Mouse (Mus musculus) intestine, embryonic 16.5 days (tissue): ENCODE results near the gene Col1a1. TPM values are rescaled to one million over a fixed set of nuclear protein-coding genes. Genes with fewer than 3 reads are reported as not detected.
"Not testable (repeated sequence)": the region's sequence is repeated elsewhere in the genome, so short reads cannot be mapped to it uniquely, and the experiment has no call there.

Experiments used
- ATAC-seq: fragments of 200-750 bp; cut with Nextera tagmentation; 2 replicates; pipeline ENCODE4 v1.8.0; 2017; ENCODE audit warnings: moderate TSS enrichment, moderate library complexity
- H3K27ac ChIP-seq: fragments of 300-500 bp; sonication (generic); 2 replicates; pipeline ENCODE4 v1.5.1; 2014; ENCODE audit warnings: mild to moderate bottlenecking, low read length
- H3K27me3 ChIP-seq: fragments of 300-500 bp; sonication (generic); replicated peaks from 2 replicates; pipeline ENCODE4 v1.6.1; 2014; ENCODE audit warnings: low read length, control low read depth, mixed read lengths; ENCODE audit not compliant: control insufficient read depth, insufficient read depth
- H3K36me3 ChIP-seq: fragments of 300-500 bp; sonication (generic); 2 replicates; pipeline ENCODE4 v1.6.1; 2014; ENCODE audit warnings: low read length, control low read depth; ENCODE audit not compliant: control insufficient read depth, insufficient read depth
- H3K4me1 ChIP-seq: fragments of 300-500 bp; sonication (generic); 2 replicates; pipeline ENCODE4 v1.6.1; 2014; ENCODE audit warnings: low read length, control low read depth, mixed read lengths; ENCODE audit not compliant: control insufficient read depth, insufficient read depth
- H3K4me2 ChIP-seq: fragments of 300-500 bp; sonication (generic); 2 replicates; pipeline ENCODE4 v1.6.1; 2014; ENCODE audit warnings: low read depth, low read length, control low read depth
- H3K4me3 ChIP-seq: fragments of 300-500 bp; sonication (generic); 2 replicates; pipeline ENCODE4 v1.5.1; 2014; ENCODE audit warnings: mild to moderate bottlenecking, low read length
- H3K9ac ChIP-seq: fragments of 300-500 bp; sonication (generic); 2 replicates; pipeline ENCODE4 v1.6.1; 2014; ENCODE audit warnings: low read depth, low read length
- H3K9me3 ChIP-seq: fragments of 300-500 bp; sonication (generic); 2 replicates; pipeline ENCODE4 v1.6.1; 2016; ENCODE audit warnings: low read length, control low read depth; ENCODE audit not compliant: control insufficient read depth
- WGBS: fragments of 180-500 bp; shearing (Covaris S2); extraction: QIAGEN DNeasy Blood & Tissue Kit; methylation state at CpG from one replicate; pipeline ENCODE4 v1.1.7; 2014; 5-methylcytosine and 5-hydroxymethylcytosine counted together
- polyA plus RNA-seq: library from polyadenylated mRNA; unstranded; fragments of >200 nt; fragmentation: Nextera tagmentation; extraction: Ambion mirVana; gene quantifications from 2 replicates; pipeline ENCODE4 v1.2.1, GENCODE M21; 2015

The Col1a1 gene
- polyA plus RNA-seq, 1 experiment from 2014 or later: 890 TPM

DNA sequence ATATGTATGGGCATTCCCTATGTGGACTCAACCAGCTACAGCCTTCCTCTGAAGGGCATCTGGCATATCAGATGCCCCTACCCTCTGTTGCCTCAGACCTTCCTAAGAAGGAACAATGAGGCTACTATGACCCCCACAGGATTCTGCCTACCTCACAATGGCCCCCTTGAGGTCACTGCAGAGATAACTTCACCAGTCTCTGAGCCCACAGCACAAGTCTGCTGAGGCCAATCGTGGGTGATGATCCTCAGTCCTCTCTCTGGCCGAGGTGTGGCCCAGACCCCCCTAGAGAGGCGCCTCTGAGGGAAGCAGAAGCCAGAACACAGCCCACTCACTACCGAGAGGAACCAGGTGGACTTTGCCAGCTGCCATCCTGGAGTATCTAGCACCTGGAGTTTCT lies 31.4 kb downstream of the Col1a1 start, which contains the start of gene Hils1:
Gene Hils1 (plus strand): TSS at position 175 of the 400 bp plus-strand sequence.
- no peak within 1 kb of the TSS for H3K27ac ChIP-seq
- no peaks in the 10 kb centered on the region; the same call in 1 of the 2 replicates for H3K27me3 ChIP-seq
- no peak within 1 kb of the TSS for H3K4me2 ChIP-seq
- H3K9me3 ChIP-seq: no peaks in the 10 kb centered on the region
- no peak within 1 kb of the TSS for H3K9ac ChIP-seq
- peaks cover 5% of the 10 kb centered on the region; the same call in 1 of the 2 replicates for H3K4me1 ChIP-seq
- no peak for ATAC-seq
- H3K36me3 ChIP-seq: no peaks in the 10 kb centered on the region
- no peak within 1 kb of the TSS for H3K4me3 ChIP-seq
- 36% methylated on average over 4 of the region's 4 CpGs for WGBS

DNA sequence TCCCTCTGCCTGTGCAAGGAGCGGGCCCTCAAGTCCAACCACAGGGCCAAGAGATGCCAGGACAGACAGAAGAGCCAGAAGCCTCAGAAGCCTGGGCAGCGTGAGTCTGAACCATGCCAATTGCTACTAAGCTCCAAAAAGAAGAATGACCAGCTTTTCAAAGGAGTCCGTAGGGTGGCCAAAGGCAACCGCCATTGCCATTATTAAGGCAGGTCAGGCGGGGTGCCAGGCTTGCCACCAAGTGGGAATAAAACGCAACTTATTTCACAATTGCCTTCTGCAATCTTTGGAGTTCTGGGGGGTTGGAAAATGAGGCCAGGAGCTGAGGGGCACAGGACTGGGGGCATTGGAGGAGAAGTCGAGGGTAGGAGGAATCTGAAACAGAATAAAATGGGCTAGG lies 32.2 kb downstream of the Col1a1 start:
- no peaks in the 10 kb centered on the region for H3K4me1 ChIP-seq
- H3K9ac ChIP-seq: no peak overlapping the region
- WGBS: 78% methylated on average over 7 of the region's 7 CpGs
- H3K9me3 ChIP-seq: no peaks in the 10 kb centered on the region
- no peaks in the 10 kb centered on the region for H3K36me3 ChIP-seq
- H3K27ac ChIP-seq: no peak overlapping the region
- no peaks in the 10 kb centered on the region; the same call in 1 of the 2 replicates for H3K27me3 ChIP-seq
- no peak overlapping the region for H3K4me3 ChIP-seq
- ATAC-seq: no peak
- H3K4me2 ChIP-seq: no peak overlapping the region

DNA sequence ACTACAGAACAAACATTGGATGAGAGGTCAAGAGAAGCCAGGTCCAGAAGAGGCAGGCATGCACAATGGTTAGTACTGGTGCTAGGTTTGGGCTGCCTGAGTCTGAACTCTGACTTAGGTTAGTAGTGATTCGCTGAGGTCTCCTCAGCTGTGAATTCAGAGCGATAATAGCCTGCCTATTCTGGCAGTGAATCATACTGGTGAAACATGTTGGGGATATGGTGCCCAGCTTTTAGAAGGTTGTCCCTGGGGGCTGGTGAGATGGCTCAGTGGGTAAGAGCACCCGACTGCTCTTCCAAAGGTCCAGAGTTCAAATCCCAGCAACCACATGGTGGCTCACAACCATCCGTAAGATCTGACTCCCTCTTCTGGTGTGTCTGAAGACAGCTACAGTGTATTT lies 33.7 kb downstream of the Col1a1 start:
- ATAC-seq, H3K9me3 ChIP-seq, H3K9ac ChIP-seq, H3K27me3 ChIP-seq, H3K36me3 ChIP-seq, H3K4me3 ChIP-seq, H3K4me1 ChIP-seq, H3K27ac ChIP-seq, H3K4me2 ChIP-seq: not testable (repeated sequence)
- WGBS: 89% methylated on average over 4 of the region's 4 CpGs

DNA sequence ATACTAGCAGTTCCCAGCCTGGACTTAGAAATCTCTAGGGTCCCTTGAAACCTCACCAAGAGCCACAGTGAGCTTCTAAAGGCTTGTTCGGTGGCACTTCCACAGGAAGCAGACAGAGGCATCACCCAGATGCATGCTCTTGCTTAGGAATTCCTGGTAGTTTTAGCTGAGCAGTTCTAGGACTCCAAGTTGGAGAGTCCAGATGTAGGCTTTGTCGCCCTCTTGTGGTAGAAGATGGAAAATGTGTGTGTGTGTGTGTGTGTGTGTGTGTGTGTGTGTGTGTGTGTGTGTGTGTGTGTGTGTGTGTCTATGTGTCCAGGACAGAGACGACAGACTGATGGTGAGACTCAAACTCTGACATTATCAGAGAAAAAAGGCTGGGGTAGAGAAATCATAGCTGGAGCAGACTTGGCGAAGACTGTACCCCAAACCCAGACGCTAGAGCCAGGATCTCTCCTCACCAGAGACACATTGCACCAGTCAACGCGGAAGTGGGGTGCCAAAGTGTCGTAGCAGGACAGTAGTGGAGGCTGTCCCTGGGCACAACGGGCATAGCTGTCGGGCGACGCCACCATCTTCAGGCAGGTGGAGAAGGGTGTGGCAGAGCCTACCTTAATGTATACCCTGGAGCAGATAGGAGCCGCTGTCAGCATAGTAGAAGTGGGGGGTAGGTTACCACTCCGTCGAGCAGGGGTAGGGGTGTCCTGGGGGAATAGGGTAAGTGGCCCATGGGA lies 34.4 kb downstream of the Col1a1 start:
- no peak overlapping the region for H3K4me2 ChIP-seq
- H3K36me3 ChIP-seq: no peaks in the 10 kb centered on the region
- H3K27me3 ChIP-seq: no peaks in the 10 kb centered on the region; the same call in 1 of the 2 replicates
- no peak overlapping the region for H3K9ac ChIP-seq
- H3K4me1 ChIP-seq: no peaks in the 10 kb centered on the region
- no peak overlapping the region for H3K4me3 ChIP-seq
- H3K27ac ChIP-seq: no peak overlapping the region
- peak; percentile 37; the same call in 1 of the 2 replicates for ATAC-seq
- WGBS: 56% methylated on average over 15 of the region's 15 CpGs
- no peaks in the 10 kb centered on the region for H3K9me3 ChIP-seq

DNA sequence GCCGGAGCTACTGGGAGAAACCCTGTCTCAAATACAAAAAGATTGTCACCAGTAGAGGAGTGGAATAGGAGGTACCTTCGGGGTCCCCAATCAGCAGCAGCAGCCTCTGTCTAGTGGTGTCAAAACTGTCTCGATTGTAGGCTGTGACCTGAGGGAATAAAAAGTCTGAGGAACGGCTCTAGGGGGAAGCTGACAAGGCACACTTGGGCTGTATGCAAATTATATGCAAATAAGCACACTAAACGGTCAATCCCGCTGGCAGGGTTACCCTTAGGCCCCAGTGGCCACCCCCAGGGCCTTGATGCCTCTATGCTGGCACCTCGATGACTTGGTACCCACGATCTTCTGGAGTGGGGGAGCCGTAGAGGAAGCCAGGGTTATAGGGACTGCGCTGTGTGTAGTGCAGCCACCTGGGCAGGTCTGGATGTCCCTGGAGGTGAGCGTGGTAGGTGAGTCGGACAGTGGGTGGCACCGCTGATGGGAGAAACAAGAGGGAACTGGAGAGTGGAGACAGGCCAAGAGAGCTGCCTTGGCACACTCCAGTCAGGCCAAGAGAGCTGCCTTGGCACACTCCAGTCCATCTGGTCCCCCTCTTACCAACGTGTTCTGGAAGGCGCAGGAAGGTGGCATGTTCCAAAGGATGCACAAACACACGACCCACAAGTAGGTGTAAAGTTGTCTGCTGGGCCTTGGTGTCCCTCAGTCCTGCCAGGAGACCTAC lies 36.0 kb downstream of the Col1a1 start:
- no peak overlapping the region for H3K4me2 ChIP-seq
- WGBS: 65% methylated on average over 16 of the region's 16 CpGs
- H3K9ac ChIP-seq: no peak overlapping the region
- no peaks in the 10 kb centered on the region for H3K36me3 ChIP-seq
- H3K4me1 ChIP-seq: no peaks in the 10 kb centered on the region
- no peaks in the 10 kb centered on the region; the same call in 1 of the 2 replicates for H3K27me3 ChIP-seq
- no peak overlapping the region for H3K27ac ChIP-seq
- no peak overlapping the region for H3K4me3 ChIP-seq
- H3K9me3 ChIP-seq: no peaks in the 10 kb centered on the region
- ATAC-seq: no peak

DNA sequence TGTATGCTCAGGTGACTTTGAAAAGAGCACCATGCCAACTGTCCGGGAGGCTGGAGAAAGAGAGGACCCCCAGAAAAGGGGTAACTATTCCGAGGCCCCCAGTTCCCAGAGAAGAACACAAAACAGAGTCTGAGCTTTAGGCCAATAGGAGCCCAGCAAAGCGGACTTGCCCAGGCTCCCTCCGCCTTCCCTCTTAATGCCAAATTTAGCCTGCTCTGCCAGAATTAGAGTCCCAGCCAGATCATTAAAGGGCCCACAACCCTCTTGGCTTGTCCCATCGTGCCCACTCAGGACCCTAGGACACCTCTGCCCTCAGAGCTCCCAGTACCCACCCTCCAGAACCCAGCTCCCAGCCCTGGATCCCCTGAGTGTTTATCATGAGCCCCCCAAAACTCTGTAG lies 36.9 kb downstream of the Col1a1 start:
- ATAC-seq: no peak
- no peaks in the 10 kb centered on the region for H3K4me1 ChIP-seq
- WGBS: 68% methylated on average over 5 of the region's 5 CpGs
- no peak overlapping the region for H3K4me3 ChIP-seq
- no peak overlapping the region for H3K9ac ChIP-seq
- H3K4me2 ChIP-seq: no peak overlapping the region
- H3K27me3 ChIP-seq: no peaks in the 10 kb centered on the region; the same call in 1 of the 2 replicates
- no peaks in the 10 kb centered on the region for H3K9me3 ChIP-seq
- H3K27ac ChIP-seq: no peak overlapping the region
- no peaks in the 10 kb centered on the region for H3K36me3 ChIP-seq

DNA sequence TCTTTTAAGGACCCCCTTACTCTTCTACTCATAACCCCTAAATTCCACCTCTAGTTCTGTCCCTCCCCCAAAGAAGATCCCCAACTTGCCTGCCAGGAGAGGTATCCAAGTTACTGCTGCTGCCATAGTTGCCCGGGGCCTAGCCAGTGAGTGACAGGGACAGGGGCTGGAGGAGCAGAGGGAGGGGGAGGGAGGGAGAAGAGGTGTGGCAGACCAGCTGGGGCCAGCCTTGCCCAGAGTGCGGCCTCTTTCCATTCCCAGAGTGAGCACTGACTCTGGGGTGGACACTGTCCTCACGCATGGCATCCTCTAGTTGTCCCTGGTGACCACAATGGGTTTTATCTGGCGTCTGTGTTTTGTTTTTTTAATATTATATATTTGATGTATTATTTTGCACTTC lies 37.3 kb downstream of the Col1a1 start:
- no peak overlapping the region for H3K9ac ChIP-seq
- no peaks in the 10 kb centered on the region; the same call in 1 of the 2 replicates for H3K27me3 ChIP-seq
- no peak for ATAC-seq
- no peak overlapping the region for H3K4me2 ChIP-seq
- no peaks in the 10 kb centered on the region for H3K9me3 ChIP-seq
- H3K36me3 ChIP-seq: no peaks in the 10 kb centered on the region
- H3K4me3 ChIP-seq: no peak overlapping the region
- 51% methylated on average over 4 of the region's 4 CpGs for WGBS
- H3K4me1 ChIP-seq: no peaks in the 10 kb centered on the region
- H3K27ac ChIP-seq: no peak overlapping the region

DNA sequence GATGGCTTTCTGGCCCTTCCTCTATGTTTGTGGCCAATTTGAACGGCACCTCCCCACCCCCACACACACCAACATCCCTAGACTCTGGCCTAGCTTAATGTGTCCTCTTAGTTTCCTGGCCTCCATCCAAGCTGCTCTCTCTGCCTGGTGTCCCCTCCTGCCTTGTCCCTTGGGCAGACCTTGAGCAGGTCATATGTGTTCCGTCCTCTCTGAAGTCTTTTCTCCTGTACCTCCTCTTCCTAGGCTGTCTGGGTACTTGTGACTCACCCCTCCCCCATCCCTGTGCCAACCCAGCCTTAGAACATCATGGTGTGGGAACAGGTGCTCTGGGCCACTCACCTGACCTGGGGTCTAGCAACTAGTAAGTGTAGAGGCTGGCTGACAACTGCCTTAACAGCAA lies 38.9 kb downstream of the Col1a1 start:
- Histone ChIP-seq H3K4me1 (peaks cover 3% of the 10 kb centered on the region; the same call in 1 of the 2 replicates), H3K4me3 (no peak overlapping the region), H3K36me3 (no peaks in the 10 kb centered on the region), H3K4me2 (no peak overlapping the region), H3K27ac (no peak overlapping the region), H3K9ac (no peak overlapping the region), H3K27me3 (no peaks in the 10 kb centered on the region; the same call in 1 of the 2 replicates), H3K9me3 (no peaks in the 10 kb centered on the region)
- 66% methylated on average over 2 of the region's 2 CpGs for WGBS
- ATAC-seq: no peak

DNA sequence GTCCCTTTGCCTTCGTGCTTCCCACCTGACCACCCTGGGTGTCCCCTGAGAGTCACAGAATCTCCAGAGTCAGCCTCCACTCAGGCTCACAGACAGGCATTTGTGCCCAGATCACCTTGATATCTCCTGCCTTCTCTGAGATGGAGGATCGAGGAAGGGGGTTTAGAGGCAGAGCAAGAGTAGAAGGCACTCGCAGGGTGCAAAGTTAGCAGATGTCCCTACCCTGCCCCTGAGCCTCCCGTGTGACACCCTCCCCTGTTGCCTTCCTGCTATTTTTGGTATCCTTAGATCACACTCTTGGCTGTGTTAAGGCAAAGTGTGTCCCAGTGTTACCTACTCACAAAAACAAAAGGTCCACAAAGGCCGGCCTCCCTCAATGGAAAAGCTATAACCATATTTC lies 40.2 kb downstream of the Col1a1 start, which contains the start of gene Sgca:
Gene Sgca (minus strand): TSS at position 129 of the 400 bp plus-strand sequence.
- 62% methylated on average over 5 of the region's 5 CpGs for WGBS
- Histone ChIP-seq H3K4me1 (peaks cover 3% of the 10 kb centered on the region; the same call in 1 of the 2 replicates), H3K36me3 (no peaks in the 10 kb centered on the region), H3K9ac (no peak within 1 kb of the TSS), H3K27ac (no peak within 1 kb of the TSS), H3K9me3 (no peaks in the 10 kb centered on the region), H3K4me2 (no peak within 1 kb of the TSS), H3K4me3 (no peak within 1 kb of the TSS), H3K27me3 (no peaks in the 10 kb centered on the region; the same call in 1 of the 2 replicates)
- ATAC-seq: no peak
